Mouse (Mus musculus) hindbrain, embryonic 16.5 days (tissue): ENCODE results near the gene Rnf150. TPM values are rescaled to one million over a fixed set of nuclear protein-coding genes. Genes with fewer than 3 reads are reported as not detected.
A peak's percentile ranks its signal among the peaks of the same experiment; 100 is the strongest.

Experiments used
- ATAC-seq: fragments of 200-750 bp; cut with Nextera tagmentation; 2 replicates; pipeline ENCODE4 v1.8.0; 2017; ENCODE audit warnings: moderate TSS enrichment, moderate library complexity
- H3K27ac ChIP-seq: fragments of 300-500 bp; sonication (generic); 2 replicates; pipeline ENCODE4 v1.5.1; 2014; ENCODE audit warnings: low read depth, mild to moderate bottlenecking, control low read depth, low read length, moderate library complexity
- H3K27me3 ChIP-seq: fragments of 300-500 bp; sonication (generic); replicated peaks from 2 replicates; pipeline ENCODE4 v1.6.1; 2014; ENCODE audit warnings: low read length; ENCODE audit not compliant: control insufficient read depth, insufficient read depth
- H3K36me3 ChIP-seq: fragments of 300-500 bp; sonication (generic); 2 replicates; pipeline ENCODE4 v1.6.1; 2014; ENCODE audit warnings: mild to moderate bottlenecking, low read length, moderate library complexity, mixed read lengths; ENCODE audit not compliant: control insufficient read depth, insufficient read depth
- H3K4me1 ChIP-seq: fragments of 300-500 bp; sonication (generic); 2 replicates; pipeline ENCODE4 v1.6.1; 2014; ENCODE audit warnings: low read depth, low read length; ENCODE audit not compliant: control insufficient read depth, insufficient read depth
- H3K4me2 ChIP-seq: fragments of 300-500 bp; sonication (generic); 2 replicates; pipeline ENCODE4 v1.6.1; 2014; ENCODE audit warnings: mild to moderate bottlenecking, low read length, control low read depth, moderate library complexity
- H3K4me3 ChIP-seq: fragments of 300-500 bp; sonication (generic); 2 replicates; pipeline ENCODE4 v1.5.1; 2014; ENCODE audit warnings: mild to moderate bottlenecking, low read length, control low read depth, moderate library complexity
- H3K9ac ChIP-seq: fragments of 300-500 bp; sonication (generic); 2 replicates; pipeline ENCODE4 v1.6.1; 2014; ENCODE audit warnings: low read depth, mild to moderate bottlenecking, control low read depth, low read length, moderate library complexity
- H3K9me3 ChIP-seq: fragments of 300-500 bp; sonication (generic); 2 replicates; pipeline ENCODE4 v1.6.1; 2014; ENCODE audit warnings: mild to moderate bottlenecking, low read length, moderate library complexity; ENCODE audit not compliant: control insufficient read depth
- whole genome bisulfite sequencing: fragments of 180-500 bp; shearing (Covaris S2); extraction: QIAGEN DNeasy Blood & Tissue Kit; methylation state at CpG from one replicate; pipeline ENCODE4 v1.1.7; 2014; 5-methylcytosine and 5-hydroxymethylcytosine counted together
- polyA plus RNA-seq: library from polyadenylated mRNA; unstranded; fragments of >200 nt; fragmentation: Nextera tagmentation; extraction: Ambion mirVana; gene quantifications from 2 replicates; pipeline ENCODE4 v1.2.1, GENCODE M21; 2015

Rnf150 gene
- polyA plus RNA-seq, 1 experiment from 2014 or later: 2.1 TPM

- H3K4me3 ChIP-seq: no peak overlapping the region
- ATAC-seq: no peak
- 79% methylated on average over 7 of the region's 7 CpGs for WGBS
Observed at GRCm38 (mm10) chr8:82875135-82875534, 12.0 kb downstream of the Rnf150 start.

GRCm38 (mm10) chr8:82884480-82884879 lies 21.3 kb downstream of the Rnf150 start:
- H3K4me2 ChIP-seq: no peak overlapping the region
- H3K9ac ChIP-seq: no peak overlapping the region
- no peaks in the 10 kb centered on the region for H3K36me3 ChIP-seq
- no peaks in the 10 kb centered on the region for H3K9me3 ChIP-seq
- no peak overlapping the region for H3K4me3 ChIP-seq
- no peak overlapping the region for H3K27ac ChIP-seq
- WGBS: 65% methylated on average over 4 of the region's 4 CpGs
- H3K27me3 ChIP-seq: no peaks in the 10 kb centered on the region
- ATAC-seq: peak; percentile 46
- no peaks in the 10 kb centered on the region; the same call in 1 of the 2 replicates for H3K4me1 ChIP-seq

More at GRCm38 (mm10) chr8:82875135-82875534, 12.0 kb downstream of the Rnf150 start:
- Histone ChIP-seq H3K36me3 (no peaks in the 10 kb centered on the region), H3K4me1 (no peaks in the 10 kb centered on the region), H3K27ac (no peak overlapping the region), H3K4me2 (no peak overlapping the region), H3K27me3 (no peaks in the 10 kb centered on the region), H3K9ac (no peak overlapping the region), H3K9me3 (no peaks in the 10 kb centered on the region)

- H3K27ac ChIP-seq: no peak overlapping the region
- 91% methylated on average over 4 of the region's 4 CpGs for WGBS
- H3K9me3 ChIP-seq: no peaks in the 10 kb centered on the region
- no peaks in the 10 kb centered on the region; the same call in 1 of the 2 replicates for H3K4me1 ChIP-seq
- no peak for ATAC-seq
- no peak overlapping the region for H3K4me3 ChIP-seq
- no peak overlapping the region for H3K4me2 ChIP-seq
- H3K27me3 ChIP-seq: no peaks in the 10 kb centered on the region
- no peak overlapping the region for H3K9ac ChIP-seq
- no peaks in the 10 kb centered on the region for H3K36me3 ChIP-seq
Observed at GRCm38 (mm10) chr8:82887234-82887633, 24.1 kb downstream of the Rnf150 start.

- Histone ChIP-seq H3K9ac (no peak overlapping the region), H3K4me1 (no peaks in the 10 kb centered on the region; the same call in 1 of the 2 replicates), H3K4me3 (no peak overlapping the region), H3K4me2 (no peak overlapping the region), H3K36me3 (no peaks in the 10 kb centered on the region), H3K27me3 (no peaks in the 10 kb centered on the region), H3K9me3 (no peaks in the 10 kb centered on the region), H3K27ac (no peak overlapping the region)
- ATAC-seq: peak; percentile 48; the same call in 1 of the 2 replicates
- WGBS: 72% methylated on average over 10 of the region's 10 CpGs
Observed at GRCm38 (mm10) chr8:82889062-82889720, 26.0 kb downstream of the Rnf150 start.

GRCm38 (mm10) chr8:82895091-82895490 lies 31.9 kb downstream of the Rnf150 start:
- Histone ChIP-seq H3K4me3 (no peak overlapping the region), H3K27ac (no peak overlapping the region), H3K27me3 (no peaks in the 10 kb centered on the region), H3K4me2 (no peak overlapping the region), H3K9ac (no peak overlapping the region), H3K4me1 (no peaks in the 10 kb centered on the region), H3K36me3 (no peaks in the 10 kb centered on the region), H3K9me3 (no peaks in the 10 kb centered on the region)
- no peak for ATAC-seq
- WGBS: 69% methylated on average over 4 of the region's 4 CpGs

GRCm38 (mm10) chr8:82896796-82897195 lies 33.6 kb downstream of the Rnf150 start:
- 92% methylated on average over 2 of the region's 2 CpGs for WGBS

GRCm38 (mm10) chr8:82897628-82898458 lies 34.7 kb downstream of the Rnf150 start:
- 95% methylated on average over 3 of the region's 3 CpGs for WGBS
- H3K4me3 ChIP-seq: no peak overlapping the region
- no peak for ATAC-seq

More at GRCm38 (mm10) chr8:82896796-82897195, 33.6 kb downstream of the Rnf150 start:
- Histone ChIP-seq H3K4me2 (no peak overlapping the region), H3K9me3 (no peaks in the 10 kb centered on the region), H3K4me3 (no peak overlapping the region), H3K27ac (no peak overlapping the region), H3K9ac (no peak overlapping the region), H3K27me3 (no peaks in the 10 kb centered on the region), H3K4me1 (no peaks in the 10 kb centered on the region), H3K36me3 (no peaks in the 10 kb centered on the region)
- ATAC-seq: no peak

GRCm38 (mm10) chr8:82898459-82898841 lies 35.3 kb downstream of the Rnf150 start:
- no peak overlapping the region for H3K4me3 ChIP-seq
- H3K9me3 ChIP-seq: no peaks in the 10 kb centered on the region
- no peak overlapping the region for H3K9ac ChIP-seq
- 88% methylated on average over 8 of the region's 8 CpGs for WGBS
- H3K4me2 ChIP-seq: no peak overlapping the region
- no peak overlapping the region for H3K27ac ChIP-seq
- ATAC-seq: no peak
- H3K36me3 ChIP-seq: no peaks in the 10 kb centered on the region
- no peaks in the 10 kb centered on the region for H3K27me3 ChIP-seq
- H3K4me1 ChIP-seq: no peaks in the 10 kb centered on the region

More at GRCm38 (mm10) chr8:82897628-82898458, 34.7 kb downstream of the Rnf150 start:
- no peaks in the 10 kb centered on the region for H3K4me1 ChIP-seq
- no peak overlapping the region for H3K9ac ChIP-seq
- no peak overlapping the region for H3K4me2 ChIP-seq
- H3K27ac ChIP-seq: no peak overlapping the region
- no peaks in the 10 kb centered on the region for H3K27me3 ChIP-seq
- no peaks in the 10 kb centered on the region for H3K36me3 ChIP-seq
- H3K9me3 ChIP-seq: no peaks in the 10 kb centered on the region

- Histone ChIP-seq H3K27me3 (no peaks in the 10 kb centered on the region), H3K4me1 (no peaks in the 10 kb centered on the region), H3K9ac (no peak overlapping the region), H3K4me3 (no peak overlapping the region), H3K36me3 (no peaks in the 10 kb centered on the region), H3K4me2 (no peak overlapping the region), H3K27ac (no peak overlapping the region), H3K9me3 (no peaks in the 10 kb centered on the region)
- peak; percentile 14; the same call in 1 of the 2 replicates for ATAC-seq
- 83% methylated on average over 4 of the region's 4 CpGs for WGBS
Observed at GRCm38 (mm10) chr8:82900958-82901357, 37.8 kb downstream of the Rnf150 start.
